Mouse (Mus musculus) ovary, adult 10 weeks (tissue): ENCODE data around the gene Gm13271. TPM values are rescaled to one million over a fixed set of nuclear protein-coding genes. Genes with fewer than 3 reads are reported as not detected.

ENCODE experiments used
- polyA plus RNA-seq: library from polyadenylated mRNA; stranded (reverse); fragments of 350-450 nt; fragmentation: Illumina TruSeq; extraction: RNeasy Lipid Tissue Mini Kit (QIAGEN cat#74804); gene quantifications from one replicate; pipeline ENCODE4 v1.2.3, GENCODE M21; 2014

Gm13271 gene
- not detected for polyA plus RNA-seq

GRCm38 (mm10) chr4:88754818-88755340, at the start of gene Gm13271:
Gene Gm13271, plus strand, starts transcription at chr4:88754868.

GRCm38 (mm10) chr4:88721791-88722721, 32.6 kb upstream of the Gm13271 start, which contains the start of the genes Gm26566 and Klhl9:
Gene Gm26566, plus strand, starts transcription at chr4:88721805.
Gene Klhl9, minus strand, starts transcription at chr4:88722465.

GRCm38 (mm10) chr4:88759610-88760268, 5.1 kb downstream of the Gm13271 start, which contains the start of gene Gm13283:
Gene Gm13283, plus strand, starts transcription at chr4:88760119.

GRCm38 (mm10) chr4:88773534-88773933, 18.9 kb downstream of the Gm13271 start, which contains the start of gene Gm13290:
Gene Gm13290, plus strand, starts transcription at chr4:88773834.

GRCm38 (mm10) chr4:88776622-88777021, 22.0 kb downstream of the Gm13271 start, which contains the start of gene Gm13289:
Gene Gm13289, plus strand, starts transcription at chr4:88776922.

GRCm38 (mm10) chr4:88779550-88779949, 24.9 kb downstream of the Gm13271 start, which contains the start of gene Gm13272:
Gene Gm13272, plus strand, starts transcription at chr4:88779850.

GRCm38 (mm10) chr4:88781831-88782230, 27.2 kb downstream of the Gm13271 start, which contains the start of gene Ifnz:
Gene Ifnz, plus strand, starts transcription at chr4:88782131.

GRCm38 (mm10) chr4:88785409-88785808, 30.7 kb downstream of the Gm13271 start, which contains the start of gene Gm13276:
Gene Gm13276, plus strand, starts transcription at chr4:88785709.

GRCm38 (mm10) chr4:88788402-88788801, 33.7 kb downstream of the Gm13271 start, which contains the start of gene Gm13277:
Gene Gm13277, plus strand, starts transcription at chr4:88788632.

GRCm38 (mm10) chr4:88791250-88791649, 36.6 kb downstream of the Gm13271 start, which contains the start of gene Gm13278:
Gene Gm13278, plus strand, starts transcription at chr4:88791550.

GRCm38 (mm10) chr4:88793936-88794675, 39.4 kb downstream of the Gm13271 start, which contains the start of gene Gm13275:
Gene Gm13275, plus strand, starts transcription at chr4:88794487.

GRCm38 (mm10) chr4:88797097-88797496, 42.4 kb downstream of the Gm13271 start, which contains the start of gene Gm13279:
Gene Gm13279, plus strand, starts transcription at chr4:88797397.

GRCm38 (mm10) chr4:88799365-88799764, 44.7 kb downstream of the Gm13271 start, which contains the start of gene Gm13285:
Gene Gm13285, plus strand, starts transcription at chr4:88799665.

GRCm38 (mm10) chr4:88802954-88803353, 48.3 kb downstream of the Gm13271 start, which contains the start of gene Gm13287:
Gene Gm13287, plus strand, starts transcription at chr4:88803254.

Other genes starting within 250 kb of the Gm13271 start
- gene Ifnb1, start 232.1 kb upstream of the Gm13271 start, polyA plus RNA-seq, result not detected
- gene Ifna15, start 196.6 kb upstream of the Gm13271 start, polyA plus RNA-seq, result not detected
- not detected for gene Ifna14, start 183.1 kb upstream of the Gm13271 start, polyA plus RNA-seq
- gene Ifna9, start 162.5 kb upstream of the Gm13271 start, polyA plus RNA-seq, result not detected
- not detected for gene Ifna12, start 151.5 kb upstream of the Gm13271 start, polyA plus RNA-seq
- 24.0 TPM for gene C87499, start 120.5 kb upstream of the Gm13271 start, polyA plus RNA-seq
- gene Ifna13, start 110.4 kb upstream of the Gm13271 start, polyA plus RNA-seq, result not detected
- gene Ifna16, start 77.9 kb upstream of the Gm13271 start, polyA plus RNA-seq, result not detected
- gene Ifna2, start 71.0 kb upstream of the Gm13271 start, polyA plus RNA-seq, result not detected
- not detected for gene Ifnab, start 63.5 kb upstream of the Gm13271 start, polyA plus RNA-seq
- not detected for gene Gm26566, start 33.1 kb upstream of the Gm13271 start, polyA plus RNA-seq
- gene Klhl9, start 32.4 kb upstream of the Gm13271 start, polyA plus RNA-seq, result 236 TPM
- not detected for gene Gm13283, start 5.3 kb downstream of the Gm13271 start, polyA plus RNA-seq
- gene Gm13290, start 19.0 kb downstream of the Gm13271 start, polyA plus RNA-seq, result not detected
- not detected for gene Gm13289, start 22.1 kb downstream of the Gm13271 start, polyA plus RNA-seq
- not detected for gene Gm13272, start 25.0 kb downstream of the Gm13271 start, polyA plus RNA-seq
- not detected for gene Ifnz, start 27.3 kb downstream of the Gm13271 start, polyA plus RNA-seq
- gene Gm13276, start 30.8 kb downstream of the Gm13271 start, polyA plus RNA-seq, result not detected
- gene Gm13277, start 33.8 kb downstream of the Gm13271 start, polyA plus RNA-seq, result not detected
- not detected for gene Gm13278, start 36.7 kb downstream of the Gm13271 start, polyA plus RNA-seq
- gene Gm13275, start 39.6 kb downstream of the Gm13271 start, polyA plus RNA-seq, result not detected
- not detected for gene Gm13279, start 42.5 kb downstream of the Gm13271 start, polyA plus RNA-seq
- not detected for gene Gm13285, start 44.8 kb downstream of the Gm13271 start, polyA plus RNA-seq
- not detected for gene Gm13287, start 48.4 kb downstream of the Gm13271 start, polyA plus RNA-seq
- not detected for gene Gm13288, start 50.7 kb downstream of the Gm13271 start, polyA plus RNA-seq
- not detected for gene Ifna7, start 61.4 kb downstream of the Gm13271 start, polyA plus RNA-seq
- gene Ifna11, start 65.1 kb downstream of the Gm13271 start, polyA plus RNA-seq, result not detected
- not detected for gene Ifna6, start 72.5 kb downstream of the Gm13271 start, polyA plus RNA-seq
- gene Ifna5, start 80.7 kb downstream of the Gm13271 start, polyA plus RNA-seq, result not detected
- gene Ifna4, start 87.0 kb downstream of the Gm13271 start, polyA plus RNA-seq, result not detected
- gene Ifna1, start 95.2 kb downstream of the Gm13271 start, polyA plus RNA-seq, result not detected
- gene Ifne, start 125.3 kb downstream of the Gm13271 start, polyA plus RNA-seq, result not detected